Mouse (Mus musculus): Measurements from ENCODE around the gene Acpp. TPM values are rescaled to one million over a fixed set of nuclear protein-coding genes. Genes with fewer than 3 reads are reported as not detected.

The Acpp gene
- polyA plus RNA-seq, 1 experiment from 2014 or later: 0.25 TPM

DNA sequence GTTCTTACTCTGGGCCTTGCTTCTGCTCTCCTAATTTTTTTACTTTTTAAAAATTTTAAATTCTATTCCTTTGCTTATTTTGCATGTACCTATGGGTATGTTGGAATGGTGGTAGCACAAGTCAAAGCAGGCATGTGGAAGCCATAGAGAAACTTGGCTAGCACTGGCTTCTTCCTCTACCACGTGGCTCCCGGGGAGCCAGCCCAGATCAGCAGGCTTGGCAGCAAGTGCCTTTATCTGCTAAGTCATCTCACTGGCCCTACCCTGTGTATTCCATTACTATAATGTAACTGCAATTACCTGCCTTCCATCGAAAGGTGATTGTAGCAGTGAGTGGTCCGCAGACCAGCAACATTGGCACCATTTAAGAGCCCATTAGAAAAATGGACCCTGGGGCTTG lies 22.8 kb upstream of the Acpp start:
- ATAC-seq (replicated peaks; ENCODE audit: low FRiP score): no peak
- Histone ChIP-seq H3K4me1 (replicated peaks; ENCODE audit: control insufficient read depth, insufficient read depth, low read length) (no peaks in the 10 kb centered on the region), H3K27ac (ENCODE audit: low read depth, low read length) (no peak overlapping the region), H3K4me2 (no peak overlapping the region), H3K9ac (ENCODE audit: low read depth, low read length) (no peak overlapping the region), H3K36me3 (ENCODE audit: control insufficient read depth, insufficient read depth, low read length) (no peaks in the 10 kb centered on the region), H3K27me3 (replicated peaks; ENCODE audit: control insufficient read depth, insufficient read depth, low read length) (no peaks in the 10 kb centered on the region), H3K9me3 (ENCODE audit: control insufficient read depth, low read length) (no peaks in the 10 kb centered on the region; the same call in 1 of the 2 replicates), H3K4me3 (ENCODE audit: low read depth, low read length) (no peak overlapping the region)
- WGBS: 75% methylated on average over 4 of the region's 4 CpGs
- no peak for DNase-seq (ENCODE audit: low spot score)

DNA sequence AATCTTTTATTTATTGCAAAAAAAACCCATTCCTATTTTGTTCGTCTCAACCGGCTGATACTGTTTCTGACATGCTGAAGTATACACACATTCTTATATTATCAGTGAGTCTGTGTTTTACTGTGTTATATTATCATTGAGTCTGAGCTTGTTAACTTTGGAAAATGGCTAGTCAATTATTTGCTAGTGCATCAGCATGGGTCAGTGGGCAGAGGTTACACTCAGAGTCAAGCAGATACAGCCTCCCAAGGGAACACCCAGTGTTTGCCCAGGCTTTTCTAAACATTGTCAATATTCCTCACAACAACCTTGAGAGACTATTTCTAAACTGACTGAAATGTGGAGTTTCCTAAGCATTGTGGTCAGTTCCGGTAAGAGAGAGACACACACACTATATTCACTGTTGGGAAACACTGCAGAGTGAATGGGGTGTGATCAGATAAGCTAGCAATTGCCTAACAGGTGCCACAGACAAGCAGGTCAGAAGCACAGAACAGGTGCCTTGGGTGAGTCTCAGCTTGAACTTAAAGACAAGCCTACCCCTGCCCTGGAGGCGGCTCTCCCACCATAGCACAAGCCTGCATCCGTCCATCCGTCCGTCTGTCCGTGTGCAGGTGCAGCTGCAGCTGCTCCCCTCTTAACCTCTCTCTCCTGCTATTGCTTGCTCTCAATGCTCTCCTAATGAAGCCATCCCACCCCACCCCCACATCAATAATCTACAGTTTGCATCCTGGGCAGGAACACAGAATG lies 18.1 kb upstream of the Acpp start:
- Histone ChIP-seq H3K27ac (ENCODE audit: low read depth, low read length) (no peak overlapping the region), H3K9ac (ENCODE audit: low read depth, low read length) (no peak overlapping the region), H3K4me3 (ENCODE audit: low read depth, low read length) (no peak overlapping the region), H3K27me3 (replicated peaks; ENCODE audit: control insufficient read depth, insufficient read depth, low read length) (no peaks in the 10 kb centered on the region), H3K36me3 (ENCODE audit: control insufficient read depth, insufficient read depth, low read length) (no peaks in the 10 kb centered on the region), H3K4me1 (replicated peaks; ENCODE audit: control insufficient read depth, insufficient read depth, low read length) (no peaks in the 10 kb centered on the region), H3K4me2 (no peak overlapping the region), H3K9me3 (ENCODE audit: control insufficient read depth, low read length) (no peaks in the 10 kb centered on the region)
- no peak for DNase-seq (ENCODE audit: low spot score)
- WGBS: 74% methylated on average over 8 of the region's 8 CpGs
- no peak for ATAC-seq (replicated peaks; ENCODE audit: low FRiP score)

DNA sequence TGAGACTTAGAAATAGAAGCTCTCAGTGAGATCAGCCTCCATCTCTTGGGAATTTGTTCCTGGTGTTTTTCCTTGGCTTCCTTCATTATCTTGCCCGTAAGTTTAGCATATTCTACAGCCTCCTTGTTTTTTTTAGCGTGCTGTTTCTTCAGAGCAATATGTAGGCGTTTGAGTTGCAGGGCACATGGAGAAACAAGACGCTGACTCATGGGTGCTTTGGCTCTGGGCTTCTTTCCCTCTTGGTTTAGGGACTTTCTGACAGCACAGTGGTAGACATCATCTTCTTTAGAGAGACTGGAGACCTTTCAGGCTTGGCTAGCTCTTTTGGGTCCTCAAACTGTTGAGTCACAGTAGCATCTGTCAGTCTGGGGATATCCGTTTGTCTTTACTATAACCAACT lies 6.6 kb upstream of the Acpp start:
- no peaks in the 10 kb centered on the region for H3K9me3 ChIP-seq (ENCODE audit: control insufficient read depth, low read length)
- no peak overlapping the region for H3K4me2 ChIP-seq
- H3K4me1 ChIP-seq (replicated peaks; ENCODE audit: control insufficient read depth, insufficient read depth, low read length): no peaks in the 10 kb centered on the region
- no peak overlapping the region for H3K4me3 ChIP-seq (ENCODE audit: low read depth, low read length)
- H3K9ac ChIP-seq (ENCODE audit: low read depth, low read length): no peak overlapping the region
- no peak for DNase-seq (ENCODE audit: low spot score)
- H3K27me3 ChIP-seq (replicated peaks; ENCODE audit: control insufficient read depth, insufficient read depth, low read length): no peaks in the 10 kb centered on the region
- WGBS: 83% methylated on average over 5 of the region's 5 CpGs
- H3K36me3 ChIP-seq (ENCODE audit: control insufficient read depth, insufficient read depth, low read length): no peaks in the 10 kb centered on the region
- ATAC-seq (replicated peaks; ENCODE audit: low FRiP score): no peak
- no peak overlapping the region for H3K27ac ChIP-seq (ENCODE audit: low read depth, low read length)

DNA sequence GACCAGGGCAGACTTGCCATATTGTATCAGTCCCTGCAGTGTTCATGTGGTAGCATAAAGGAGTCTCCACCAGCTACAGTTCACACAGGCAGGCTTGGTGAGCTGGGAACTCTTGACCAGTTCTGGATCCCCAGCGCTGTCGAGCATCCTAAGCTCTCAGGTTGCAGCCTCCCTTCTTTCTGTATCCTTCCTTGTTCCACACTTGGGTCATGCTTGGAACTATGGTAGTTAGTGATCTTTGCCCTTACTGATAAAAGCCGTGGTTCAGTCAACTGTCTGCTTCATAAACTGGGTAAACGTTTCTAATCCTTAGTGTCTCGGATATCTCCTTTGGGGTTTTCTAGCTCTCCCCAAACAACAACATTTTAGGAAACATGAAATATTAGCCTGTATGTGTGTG lies 1.9 kb upstream of the Acpp start:
- ATAC-seq (replicated peaks; ENCODE audit: low FRiP score) (no peak), DNase-seq (ENCODE audit: low spot score) (no peak)
- Histone ChIP-seq H3K27me3 (replicated peaks; ENCODE audit: control insufficient read depth, insufficient read depth, low read length) (no peaks in the 10 kb centered on the region), H3K27ac (ENCODE audit: low read depth, low read length) (no peak overlapping the region), H3K36me3 (ENCODE audit: control insufficient read depth, insufficient read depth, low read length) (no peaks in the 10 kb centered on the region), H3K4me2 (no peak overlapping the region), H3K9me3 (ENCODE audit: control insufficient read depth, low read length) (no peaks in the 10 kb centered on the region), H3K9ac (ENCODE audit: low read depth, low read length) (no peak overlapping the region), H3K4me3 (ENCODE audit: low read depth, low read length) (no peak overlapping the region), H3K4me1 (replicated peaks; ENCODE audit: control insufficient read depth, insufficient read depth, low read length) (no peaks in the 10 kb centered on the region)
- 80% methylated on average over 5 of the region's 5 CpGs for WGBS

DNA sequence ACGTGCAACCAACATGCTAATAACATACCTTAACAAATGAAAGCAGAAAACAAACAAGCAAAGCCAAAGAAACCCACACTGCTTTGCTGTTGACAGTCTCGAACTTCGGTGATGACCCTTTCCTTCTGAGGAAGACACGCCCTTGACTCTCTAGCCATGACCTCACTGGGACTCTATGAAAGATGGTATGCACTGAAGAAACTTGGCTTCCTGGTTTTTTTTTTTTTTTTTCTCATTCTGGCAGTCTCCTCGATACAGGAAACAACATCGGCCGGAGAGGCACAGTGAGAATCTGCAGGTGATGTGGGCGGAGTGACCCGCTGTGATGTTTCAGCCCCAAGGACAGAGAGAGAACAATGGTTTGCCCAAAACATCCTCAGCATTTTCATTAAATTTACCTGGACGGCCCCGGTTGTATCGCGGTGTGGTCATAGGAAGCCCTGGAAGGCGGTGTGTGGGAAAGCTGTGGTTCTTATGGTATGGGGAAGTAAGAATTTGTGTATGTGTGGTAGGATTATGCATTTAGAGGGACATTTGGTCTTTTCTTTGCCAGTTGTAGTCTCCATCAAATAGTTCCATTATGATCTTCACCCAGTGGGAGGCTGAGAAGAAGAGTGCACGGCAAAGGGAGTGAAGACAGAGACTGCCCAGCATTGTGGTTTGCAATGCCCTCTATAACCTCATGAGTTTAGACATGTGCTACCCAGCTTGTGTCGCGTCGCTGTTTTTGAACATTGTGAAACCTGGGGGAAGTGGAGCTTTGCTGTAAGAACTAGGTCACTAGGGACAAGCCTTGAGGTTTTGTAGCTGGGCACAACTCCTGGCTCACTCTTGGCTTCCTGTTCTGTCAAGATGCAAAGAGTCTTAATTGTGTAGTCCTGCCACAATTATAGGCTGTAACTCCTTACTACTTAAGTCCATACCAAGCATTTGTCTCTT lies 1.2 kb upstream of the Acpp start:
- no peak for DNase-seq (ENCODE audit: low spot score)
- Histone ChIP-seq H3K27me3 (replicated peaks; ENCODE audit: control insufficient read depth, insufficient read depth, low read length) (no peaks in the 10 kb centered on the region), H3K4me2 (no peak overlapping the region), H3K4me1 (replicated peaks; ENCODE audit: control insufficient read depth, insufficient read depth, low read length) (no peaks in the 10 kb centered on the region), H3K36me3 (ENCODE audit: control insufficient read depth, insufficient read depth, low read length) (no peaks in the 10 kb centered on the region), H3K27ac (ENCODE audit: low read depth, low read length) (no peak overlapping the region), H3K4me3 (ENCODE audit: low read depth, low read length) (no peak overlapping the region), H3K9ac (ENCODE audit: low read depth, low read length) (no peak overlapping the region), H3K9me3 (ENCODE audit: control insufficient read depth, low read length) (no peaks in the 10 kb centered on the region)
- 69% methylated on average over 18 of the region's 18 CpGs for WGBS
- no peak for ATAC-seq (replicated peaks; ENCODE audit: low FRiP score)

DNA sequence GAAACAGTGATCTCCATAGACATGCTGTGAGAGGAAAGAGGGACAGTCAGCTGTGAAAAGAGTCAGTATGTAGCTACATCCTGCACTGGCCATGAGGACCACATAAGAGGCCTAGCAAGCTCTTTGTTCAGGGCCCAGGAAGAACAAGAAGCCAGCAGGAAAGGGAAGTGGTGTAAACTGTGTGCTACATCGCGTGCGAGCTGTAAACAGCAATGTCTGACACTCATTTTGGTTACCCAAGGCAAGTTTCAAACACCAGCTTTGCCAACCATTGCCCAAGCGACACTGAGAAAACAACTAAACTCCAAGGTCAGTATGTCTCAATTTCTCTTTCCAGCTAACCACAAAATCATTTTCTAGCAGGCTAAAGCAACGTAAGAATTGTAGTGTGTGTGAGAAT lies 6.2 kb downstream of the Acpp start:
- Histone ChIP-seq H3K9ac (ENCODE audit: low read depth, low read length) (no peak overlapping the region), H3K27ac (ENCODE audit: low read depth, low read length) (no peak overlapping the region), H3K4me1 (replicated peaks; ENCODE audit: control insufficient read depth, insufficient read depth, low read length) (no peaks in the 10 kb centered on the region), H3K4me2 (no peak overlapping the region), H3K9me3 (ENCODE audit: control insufficient read depth, low read length) (no peaks in the 10 kb centered on the region), H3K4me3 (ENCODE audit: low read depth, low read length) (no peak overlapping the region), H3K27me3 (replicated peaks; ENCODE audit: control insufficient read depth, insufficient read depth, low read length) (no peaks in the 10 kb centered on the region), H3K36me3 (ENCODE audit: control insufficient read depth, insufficient read depth, low read length) (no peaks in the 10 kb centered on the region)
- 75% methylated on average over 5 of the region's 5 CpGs for WGBS
- ATAC-seq (replicated peaks; ENCODE audit: low FRiP score) (no peak), DNase-seq (ENCODE audit: low spot score) (no peak)

DNA sequence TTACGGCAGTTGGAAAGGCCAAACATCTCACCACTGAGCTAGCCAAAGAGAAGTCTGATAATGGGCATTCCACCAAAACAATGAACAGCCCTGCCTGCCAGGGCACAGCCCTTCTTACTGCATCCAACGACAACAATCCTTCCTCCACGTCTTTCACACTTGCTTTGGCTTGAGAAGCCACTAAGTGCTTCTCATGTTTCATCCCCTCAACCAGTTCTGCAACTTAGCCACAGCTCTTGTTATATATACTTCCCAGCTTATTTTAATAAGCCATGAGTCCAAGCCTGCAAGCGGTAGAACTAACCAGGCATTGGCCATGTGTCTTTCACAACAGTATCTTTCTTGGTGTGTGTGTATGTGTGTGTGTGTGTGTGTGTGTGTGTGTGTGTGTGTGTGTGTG lies 8.9 kb downstream of the Acpp start:
- Histone ChIP-seq H3K4me1 (replicated peaks; ENCODE audit: control insufficient read depth, insufficient read depth, low read length) (no peaks in the 10 kb centered on the region), H3K27me3 (replicated peaks; ENCODE audit: control insufficient read depth, insufficient read depth, low read length) (no peaks in the 10 kb centered on the region), H3K27ac (ENCODE audit: low read depth, low read length) (no peak overlapping the region), H3K4me3 (ENCODE audit: low read depth, low read length) (no peak overlapping the region), H3K36me3 (ENCODE audit: control insufficient read depth, insufficient read depth, low read length) (no peaks in the 10 kb centered on the region), H3K9ac (ENCODE audit: low read depth, low read length) (no peak overlapping the region), H3K4me2 (no peak overlapping the region), H3K9me3 (ENCODE audit: control insufficient read depth, low read length) (no peaks in the 10 kb centered on the region)
- ATAC-seq (replicated peaks; ENCODE audit: low FRiP score) (no peak), DNase-seq (ENCODE audit: low spot score) (no peak)
- 69% methylated on average over 4 of the region's 4 CpGs for WGBS

DNA sequence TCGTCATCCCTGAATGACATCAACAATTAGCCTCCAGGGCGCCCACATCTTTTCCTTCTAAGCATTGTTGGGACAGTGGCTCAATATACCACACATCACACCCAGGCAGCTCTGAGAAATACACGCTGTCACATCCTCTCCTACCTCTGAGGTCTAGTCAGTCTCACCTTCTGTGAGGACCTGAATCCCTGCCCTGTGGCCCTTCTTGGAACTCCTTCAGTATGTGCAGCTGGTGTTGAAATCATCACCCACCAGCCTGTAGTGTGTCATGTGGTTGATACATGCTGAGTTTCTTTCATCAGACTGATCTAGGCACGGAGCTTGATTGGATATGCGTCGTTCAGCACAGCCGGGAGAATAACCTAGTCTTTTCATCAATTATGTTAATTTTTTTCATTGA lies 16.0 kb downstream of the Acpp start:
- Histone ChIP-seq H3K4me2 (no peak overlapping the region), H3K27ac (ENCODE audit: low read depth, low read length) (no peak overlapping the region), H3K27me3 (replicated peaks; ENCODE audit: control insufficient read depth, insufficient read depth, low read length) (no peaks in the 10 kb centered on the region), H3K9ac (ENCODE audit: low read depth, low read length) (no peak overlapping the region), H3K4me1 (replicated peaks; ENCODE audit: control insufficient read depth, insufficient read depth, low read length) (no peaks in the 10 kb centered on the region), H3K4me3 (ENCODE audit: low read depth, low read length) (no peak overlapping the region), H3K9me3 (ENCODE audit: control insufficient read depth, low read length) (no peaks in the 10 kb centered on the region), H3K36me3 (ENCODE audit: control insufficient read depth, insufficient read depth, low read length) (no peaks in the 10 kb centered on the region)
- WGBS: 80% methylated on average over 7 of the region's 7 CpGs
- ATAC-seq (replicated peaks; ENCODE audit: low FRiP score) (no peak), DNase-seq (ENCODE audit: low spot score) (no peak)

All from liver, embryonic 11.5 days (tissue).